Mouse (Mus musculus) liver, postnatal 0 days (tissue): ENCODE measurements at regions not wholly inside any gene's neighbourhood (a gene's known extent, or its start where the extent isn't known, plus 50 kb on each side); places are given as distances from the start of the nearest gene placed in this dataset.

ENCODE experiments used
- ATAC-seq: fragments of 200-750 bp; cut with Nextera tagmentation; 2 replicates; pipeline ENCODE4 v1.8.0; 2017; ENCODE audit warnings: mild to moderate bottlenecking, moderate library complexity
- DNase-seq: peaks from one replicate; pipeline ENCODE4 v3.0.0-alpha.2; 2016
- H3K27ac ChIP-seq: fragments of 300-500 bp; sonication (generic); 2 replicates; pipeline ENCODE4 v1.5.1; 2014; ENCODE audit warnings: antibody characterized with exemption, moderate library complexity, mild to moderate bottlenecking, low read depth
- H3K27me3 ChIP-seq: fragments of 300-500 bp; sonication (generic); 2 replicates; pipeline ENCODE4 v1.6.1; 2014; ENCODE audit warnings: low read length, control low read depth, mixed read lengths; ENCODE audit not compliant: insufficient read depth
- H3K36me3 ChIP-seq: fragments of 300-500 bp; sonication (generic); replicated peaks from 2 replicates; pipeline ENCODE4 v1.6.1; 2014; ENCODE audit warnings: mild to moderate bottlenecking, control low read depth, low read length, moderate library complexity, mixed read lengths; ENCODE audit not compliant: insufficient read depth
- H3K4me1 ChIP-seq: fragments of 300-500 bp; sonication (generic); 2 replicates; pipeline ENCODE4 v1.6.1; 2014; ENCODE audit warnings: antibody characterized with exemption, mild to moderate bottlenecking, control low read depth; ENCODE audit not compliant: insufficient read depth
- H3K4me2 ChIP-seq: fragments of 300-500 bp; sonication (generic); 2 replicates; pipeline ENCODE4 v1.6.1; 2014; ENCODE audit warnings: low read depth, mild to moderate bottlenecking, low read length, moderate library complexity, mixed read lengths
- H3K4me3 ChIP-seq: fragments of 300-500 bp; sonication (generic); 2 replicates; pipeline ENCODE4 v1.5.1; 2014; ENCODE audit warnings: low read depth, low read length
- H3K9ac ChIP-seq: fragments of 300-500 bp; sonication (generic); replicated peaks from 2 replicates; pipeline ENCODE4 v1.6.1; 2014; ENCODE audit warnings: mild to moderate bottlenecking, moderate library complexity
- H3K9me3 ChIP-seq: fragments of 300-500 bp; sonication (generic); 2 replicates; pipeline ENCODE4 v1.6.1; 2016; ENCODE audit warnings: mild to moderate bottlenecking, control low read depth, low read length, mixed read lengths
- CTCF ChIP-seq: sonication (generic); IDR thresholded peaks from 2 replicates; pipeline ENCODE4 v1.5.1; 2016; ENCODE audit warnings: antibody characterized with exemption, low read depth
- EP300 ChIP-seq: IDR thresholded peaks from 2 replicates; pipeline ENCODE4 v1.6.1; 2016; ENCODE audit warnings: antibody characterized with exemption, low read depth, mild to moderate bottlenecking
- WGBS: fragments of 180-500 bp; shearing (Covaris S2); extraction: QIAGEN DNeasy Blood & Tissue Kit; methylation state at CpG from one replicate; pipeline ENCODE4 v1.1.7; 2014; ENCODE audit not compliant: insufficient replicate concordance; 5-methylcytosine and 5-hydroxymethylcytosine counted together

DNA sequence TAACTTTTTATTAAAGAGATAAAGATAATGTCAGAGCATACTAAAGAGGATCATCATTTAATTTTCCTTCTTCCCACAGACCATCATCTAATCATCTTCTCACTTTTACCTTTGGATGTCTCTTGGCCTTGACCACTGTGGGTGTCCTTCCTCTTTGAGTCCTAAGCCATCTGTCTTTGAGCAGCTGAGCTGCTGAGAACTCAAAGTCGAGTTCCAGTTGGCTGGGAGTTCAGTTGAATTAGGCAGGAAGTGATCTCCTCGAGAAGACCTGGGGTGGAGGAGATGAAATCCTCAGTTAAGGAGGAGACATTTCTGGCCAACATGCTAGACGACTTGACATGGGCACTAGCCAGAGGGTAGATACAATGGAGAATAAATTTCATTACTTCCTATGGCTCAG lies 137.4 kb upstream of the Kcnip4 start:
- no peak overlapping the region for H3K9ac ChIP-seq
- H3K27me3 ChIP-seq = no peaks in the 10 kb centered on the region
- DNase-seq (no peak), ATAC-seq (no peak)
- WGBS = 46% methylated on average over 3 of the region's 3 CpGs
- no peaks in the 10 kb centered on the region for H3K9me3 ChIP-seq
- H3K4me3 ChIP-seq = no peak overlapping the region
- no peaks in the 10 kb centered on the region for H3K36me3 ChIP-seq
- no peak overlapping the region for H3K4me2 ChIP-seq
- no peak overlapping the region for H3K27ac ChIP-seq
- H3K4me1 ChIP-seq = no peaks in the 10 kb centered on the region
- TF ChIP-seq CTCF (no peak), EP300 (no peak)

DNA sequence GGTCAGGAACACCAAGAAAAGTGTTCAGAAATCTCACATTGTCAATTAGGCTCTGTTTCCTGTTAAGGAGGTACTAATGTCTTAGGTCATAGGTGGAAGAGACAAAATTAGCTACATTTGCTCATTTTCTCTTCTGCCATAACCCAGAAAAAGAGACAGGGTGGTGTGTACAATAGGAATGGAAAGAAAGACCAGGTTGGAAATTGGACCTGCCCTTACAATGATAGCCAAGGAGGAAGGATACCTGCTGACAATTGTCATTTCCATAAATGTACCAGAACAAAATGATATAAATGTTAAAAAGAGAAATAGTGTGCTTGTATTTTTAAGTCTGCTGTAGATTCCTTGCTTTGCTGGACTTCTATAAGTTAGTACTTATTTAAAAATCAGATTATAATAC lies 135.9 kb upstream of the Kcnip4 start:
- Histone ChIP-seq H3K4me2 (no peak overlapping the region), H3K9me3 (no peaks in the 10 kb centered on the region), H3K9ac (no peak overlapping the region), H3K4me3 (no peak overlapping the region), H3K27me3 (no peaks in the 10 kb centered on the region), H3K4me1 (no peaks in the 10 kb centered on the region), H3K27ac (no peak overlapping the region), H3K36me3 (no peaks in the 10 kb centered on the region)
- no peak for ATAC-seq
- TF ChIP-seq EP300 = no peak
- TF ChIP-seq CTCF = no peak
- no peak for DNase-seq

DNA sequence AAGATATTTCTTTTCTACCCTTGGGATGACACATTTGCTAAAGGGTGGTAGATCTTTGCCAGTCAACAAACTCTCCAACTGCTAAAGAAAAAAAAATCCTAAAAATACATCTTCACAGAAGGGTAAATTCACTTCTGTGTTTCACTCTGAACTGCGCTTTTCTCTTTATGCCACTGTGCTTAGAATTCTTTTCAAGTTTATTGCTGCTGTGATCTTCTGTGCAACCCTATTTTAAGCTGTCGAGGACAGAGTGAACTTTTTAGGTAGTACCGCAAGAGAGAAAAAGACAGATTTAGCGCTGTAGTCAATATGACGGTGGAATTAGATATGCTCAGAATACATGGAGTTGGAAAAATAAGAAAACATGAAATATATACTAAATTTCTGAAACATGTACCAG lies 126.2 kb upstream of the Kcnip4 start:
- TF ChIP-seq EP300 (no peak), CTCF (no peak)
- DNase-seq = no peak
- H3K9ac ChIP-seq = no peak overlapping the region
- no peak overlapping the region for H3K4me2 ChIP-seq
- no peaks in the 10 kb centered on the region for H3K4me1 ChIP-seq
- WGBS = 86% methylated on average over 5 of the region's 5 CpGs
- no peaks in the 10 kb centered on the region for H3K9me3 ChIP-seq
- ATAC-seq = no peak
- H3K36me3 ChIP-seq = no peaks in the 10 kb centered on the region
- H3K4me3 ChIP-seq = no peak overlapping the region
- no peaks in the 10 kb centered on the region for H3K27me3 ChIP-seq
- no peak overlapping the region for H3K27ac ChIP-seq

DNA sequence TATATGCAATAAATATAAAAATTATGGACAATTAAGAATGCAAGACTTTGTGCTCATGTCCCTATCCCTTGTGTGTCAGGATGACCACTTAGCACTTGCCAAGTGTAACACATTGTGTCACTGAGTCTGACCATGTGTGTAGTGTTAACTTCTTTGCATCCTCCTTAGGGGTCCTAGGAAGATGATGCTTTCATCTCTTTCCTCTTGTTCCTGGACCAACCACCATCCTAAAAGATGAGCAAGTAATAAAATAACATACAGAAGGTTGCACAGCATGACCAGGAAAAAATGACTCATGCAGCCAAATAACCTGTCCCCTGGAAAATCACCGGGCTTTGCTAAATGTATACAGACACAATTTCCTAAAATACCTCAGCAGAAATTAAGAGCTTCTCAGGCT lies 121.1 kb upstream of the Kcnip4 start:
- H3K27ac ChIP-seq = no peak overlapping the region
- no peak for DNase-seq
- H3K4me1 ChIP-seq = no peaks in the 10 kb centered on the region
- no peak for ATAC-seq
- H3K4me2 ChIP-seq = no peak overlapping the region
- 67% methylated on average over 1 of the region's 1 CpGs for WGBS
- H3K4me3 ChIP-seq = no peak overlapping the region
- H3K9ac ChIP-seq = no peak overlapping the region
- no peaks in the 10 kb centered on the region for H3K36me3 ChIP-seq
- TF ChIP-seq EP300 = no peak
- no peak for TF ChIP-seq CTCF
- no peaks in the 10 kb centered on the region for H3K27me3 ChIP-seq
- H3K9me3 ChIP-seq = no peaks in the 10 kb centered on the region

DNA sequence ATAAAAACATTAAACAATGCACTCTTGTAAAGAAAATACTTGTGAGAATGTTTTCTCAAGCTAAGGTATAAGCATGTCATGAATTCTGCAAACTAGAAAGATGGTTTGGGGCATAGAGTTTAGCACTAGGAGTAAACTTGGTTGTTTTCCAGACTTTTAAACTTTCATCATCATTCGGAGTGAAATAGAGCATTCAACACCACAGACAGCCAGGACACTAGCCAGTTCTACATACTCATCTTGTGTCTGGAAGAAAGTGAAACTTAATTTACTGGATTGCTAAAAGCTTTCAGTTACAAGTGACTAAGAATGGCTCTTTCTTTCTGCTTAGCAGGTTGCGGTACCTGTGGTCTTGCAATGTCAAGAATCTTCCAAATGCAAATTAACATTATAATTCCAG lies 119.9 kb upstream of the Kcnip4 start:
- DNase-seq = no peak
- H3K27ac ChIP-seq = no peak overlapping the region
- H3K4me3 ChIP-seq = no peak overlapping the region
- H3K9ac ChIP-seq = no peak overlapping the region
- no peaks in the 10 kb centered on the region for H3K27me3 ChIP-seq
- no peaks in the 10 kb centered on the region for H3K36me3 ChIP-seq
- TF ChIP-seq CTCF (no peak), EP300 (no peak)
- WGBS = 82% methylated on average over 2 of the region's 2 CpGs
- no peak for ATAC-seq
- H3K4me1 ChIP-seq = no peaks in the 10 kb centered on the region
- H3K9me3 ChIP-seq = no peaks in the 10 kb centered on the region
- no peak overlapping the region for H3K4me2 ChIP-seq

DNA sequence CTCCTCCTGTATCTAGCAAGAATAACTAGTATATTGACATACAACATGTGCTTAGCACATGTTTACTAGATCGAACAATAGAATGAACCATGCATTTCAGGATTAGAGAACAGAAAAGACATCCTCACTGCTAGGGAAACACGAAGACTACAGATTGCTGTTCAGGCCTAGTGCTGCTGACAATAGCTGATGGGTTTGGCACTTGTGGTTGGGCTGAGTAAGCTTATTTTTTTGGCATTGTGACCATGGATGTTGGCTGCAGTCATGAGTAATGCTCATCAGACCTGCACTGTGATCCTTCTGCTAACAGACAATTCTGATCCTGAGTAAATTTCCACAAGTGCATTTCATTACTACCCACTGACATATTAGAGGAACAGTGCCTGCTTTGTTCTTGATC lies 117.7 kb upstream of the Kcnip4 start:
- no peak for ATAC-seq
- Histone ChIP-seq H3K9me3 (no peaks in the 10 kb centered on the region), H3K4me3 (no peak overlapping the region), H3K36me3 (no peaks in the 10 kb centered on the region), H3K27ac (no peak overlapping the region), H3K4me1 (no peaks in the 10 kb centered on the region), H3K9ac (no peak overlapping the region), H3K4me2 (no peak overlapping the region), H3K27me3 (no peaks in the 10 kb centered on the region)
- DNase-seq = no peak
- WGBS = 59% methylated on average over 2 of the region's 2 CpGs
- no peak for TF ChIP-seq EP300
- TF ChIP-seq CTCF = no peak

DNA sequence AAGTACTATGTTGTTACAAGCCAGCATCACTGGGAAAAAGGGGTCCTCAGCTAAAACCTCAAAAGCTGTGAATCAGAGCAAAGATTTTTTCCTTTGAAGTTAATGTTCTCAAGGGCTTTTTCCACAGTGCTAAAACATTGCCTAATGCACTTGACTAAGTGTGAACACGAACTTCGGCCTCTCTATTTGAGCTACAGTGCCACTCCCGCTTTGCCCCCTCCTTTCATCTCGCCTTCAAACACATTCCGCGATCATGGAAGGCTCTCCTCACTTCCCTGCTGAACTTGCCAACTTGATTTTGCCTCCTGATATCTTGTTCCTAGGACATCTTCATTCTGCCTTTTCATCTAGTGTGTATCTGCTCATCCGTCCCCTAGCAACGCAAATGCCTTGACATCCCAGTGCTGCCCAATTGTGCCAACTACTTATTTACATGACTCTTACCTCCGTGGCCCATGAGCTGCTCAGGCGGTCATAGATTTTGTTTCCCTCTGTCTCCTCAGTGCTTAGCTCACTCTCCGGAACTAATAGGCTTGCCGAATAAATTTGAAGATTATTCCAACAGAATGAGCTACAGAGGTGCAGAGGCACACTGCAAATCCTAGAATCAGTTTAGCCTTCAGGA lies 116.6 kb upstream of the Kcnip4 start:
- DNase-seq = no peak
- H3K9me3 ChIP-seq = no peaks in the 10 kb centered on the region
- 79% methylated on average over 12 of the region's 12 CpGs for WGBS
- H3K36me3 ChIP-seq = no peaks in the 10 kb centered on the region
- H3K9ac ChIP-seq = no peak overlapping the region
- H3K4me3 ChIP-seq = no peak overlapping the region
- no peaks in the 10 kb centered on the region for H3K27me3 ChIP-seq
- no peak overlapping the region for H3K4me2 ChIP-seq
- no peak for ATAC-seq
- TF ChIP-seq CTCF (no peak), EP300 (no peak)
- H3K27ac ChIP-seq = no peak overlapping the region
- no peaks in the 10 kb centered on the region for H3K4me1 ChIP-seq
